Mouse (Mus musculus): Measurements from ENCODE around the gene Samhd1. TPM values are rescaled to one million over a fixed set of nuclear protein-coding genes. Genes with fewer than 3 reads are reported as not detected.

The Samhd1 gene
- polyA plus RNA-seq, 1 experiment = 57.1 TPM

DNA sequence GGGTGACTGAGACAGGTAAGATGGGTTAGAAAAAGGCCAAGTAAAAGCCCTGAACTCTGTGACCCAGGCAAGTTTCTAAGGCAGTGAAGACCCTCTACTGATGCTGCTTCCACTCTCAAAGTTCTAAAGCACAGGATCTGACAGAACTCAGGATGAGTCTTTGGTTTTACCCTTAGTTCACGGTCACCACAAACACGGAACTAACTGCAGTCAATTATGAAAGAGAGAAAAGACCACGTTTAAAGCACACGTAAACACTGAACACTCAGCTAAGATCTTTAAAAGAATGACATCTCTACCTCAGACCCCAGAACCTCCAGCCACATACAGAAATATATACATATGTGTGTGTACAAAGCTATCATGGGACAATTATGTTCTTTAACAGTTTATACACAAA is 6.0 kb downstream of the Samhd1 start:
- H3K27ac ChIP-seq (ENCODE audit: control insufficient read depth, insufficient read depth, low read length) = no peak overlapping the region
- no peaks in the 10 kb centered on the region; the same call in 1 of the 2 replicates for H3K27me3 ChIP-seq (ENCODE audit: control insufficient read depth, insufficient read depth, low read length)
- H3K4me3 ChIP-seq (ENCODE audit: control insufficient read depth, insufficient read depth, low read length) = no peak overlapping the region
- DNase-seq = no peak
- no peak for TF ChIP-seq CTCF (IDR thresholded peaks at IDR 0.05; ENCODE audit: borderline replicate concordance, control insufficient read depth, extremely low read depth, insufficient read depth, low read length, poor library complexity)
- TF ChIP-seq POLR2A (IDR thresholded peaks at IDR 0.05; ENCODE audit: control insufficient read depth, extremely low read depth, insufficient read depth, low read length, poor library complexity) = no peak
- no peaks in the 10 kb centered on the region for H3K36me3 ChIP-seq (ENCODE audit: control insufficient read depth, insufficient read depth, low read length)
- WGBS = 14% methylated on average over 4 of the region's 4 CpGs
- H3K4me1 ChIP-seq (replicated peaks; ENCODE audit: control insufficient read depth, insufficient read depth, low read length) = peaks cover 5% of the 10 kb centered on the region; the same call in 1 of the 2 replicates

DNA sequence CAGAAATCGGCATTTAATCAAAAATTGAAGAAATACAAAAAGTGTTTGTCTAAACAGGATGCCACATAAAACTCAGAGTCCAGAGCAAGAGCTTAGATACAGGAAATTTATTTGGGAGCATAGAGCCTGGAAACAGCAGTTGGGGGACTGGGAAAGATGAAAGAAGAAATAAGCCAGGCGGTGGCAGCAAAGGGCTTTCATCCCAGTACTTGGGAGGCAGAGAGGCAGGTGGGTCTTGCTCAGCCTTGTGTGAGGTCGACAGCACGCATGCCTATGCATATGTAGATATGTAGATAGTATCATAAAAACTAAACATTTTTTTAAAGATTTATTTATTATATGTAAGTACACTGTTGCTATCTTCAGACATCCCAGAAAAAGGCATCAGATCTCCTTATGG is 7.0 kb downstream of the Samhd1 start:
- TF ChIP-seq CTCF (IDR thresholded peaks at IDR 0.05; ENCODE audit: borderline replicate concordance, control insufficient read depth, extremely low read depth, insufficient read depth, low read length, poor library complexity) (no peak), POLR2A (IDR thresholded peaks at IDR 0.05; ENCODE audit: control insufficient read depth, extremely low read depth, insufficient read depth, low read length, poor library complexity) (no peak)
- no peak overlapping the region for H3K27ac ChIP-seq (ENCODE audit: control insufficient read depth, insufficient read depth, low read length)
- no peaks in the 10 kb centered on the region for H3K36me3 ChIP-seq (ENCODE audit: control insufficient read depth, insufficient read depth, low read length)
- peaks cover 5% of the 10 kb centered on the region; the same call in 1 of the 2 replicates for H3K4me1 ChIP-seq (replicated peaks; ENCODE audit: control insufficient read depth, insufficient read depth, low read length)
- no peak for DNase-seq
- H3K27me3 ChIP-seq (ENCODE audit: control insufficient read depth, insufficient read depth, low read length) = no peaks in the 10 kb centered on the region; the same call in 1 of the 2 replicates
- 53% methylated on average over 4 of the region's 4 CpGs for WGBS
- H3K4me3 ChIP-seq (ENCODE audit: control insufficient read depth, insufficient read depth, low read length) = no peak overlapping the region

DNA sequence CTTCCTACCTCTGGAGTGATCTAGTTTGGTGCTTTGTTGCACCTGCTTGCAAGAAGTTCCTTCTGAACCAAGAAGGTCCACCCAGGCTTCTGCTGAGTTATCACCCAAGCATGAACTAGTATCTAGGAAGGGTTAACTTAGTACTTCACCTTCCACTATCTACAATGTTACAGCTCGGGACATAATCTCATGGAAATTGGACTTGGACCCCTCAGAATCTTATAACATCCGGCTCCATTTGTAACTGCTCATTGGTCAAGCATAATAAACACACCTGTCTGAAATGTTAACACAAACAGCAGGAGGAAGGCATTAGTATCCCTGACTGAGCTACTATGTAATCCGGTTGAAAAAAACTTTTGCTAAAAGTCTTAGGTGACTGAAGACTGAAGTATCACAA is 7.7 kb downstream of the Samhd1 start:
- Histone ChIP-seq H3K36me3 (ENCODE audit: control insufficient read depth, insufficient read depth, low read length) (no peaks in the 10 kb centered on the region), H3K27me3 (ENCODE audit: control insufficient read depth, insufficient read depth, low read length) (no peaks in the 10 kb centered on the region; the same call in 1 of the 2 replicates), H3K4me3 (ENCODE audit: control insufficient read depth, insufficient read depth, low read length) (no peak overlapping the region), H3K27ac (ENCODE audit: control insufficient read depth, insufficient read depth, low read length) (no peak overlapping the region), H3K4me1 (replicated peaks; ENCODE audit: control insufficient read depth, insufficient read depth, low read length) (peaks cover 5% of the 10 kb centered on the region; the same call in 1 of the 2 replicates)
- TF ChIP-seq CTCF (IDR thresholded peaks at IDR 0.05; ENCODE audit: borderline replicate concordance, control insufficient read depth, extremely low read depth, insufficient read depth, low read length, poor library complexity) (no peak), POLR2A (IDR thresholded peaks at IDR 0.05; ENCODE audit: control insufficient read depth, extremely low read depth, insufficient read depth, low read length, poor library complexity) (no peak)
- DNase-seq = no peak
- 95% methylated on average over 3 of the region's 3 CpGs for WGBS

DNA sequence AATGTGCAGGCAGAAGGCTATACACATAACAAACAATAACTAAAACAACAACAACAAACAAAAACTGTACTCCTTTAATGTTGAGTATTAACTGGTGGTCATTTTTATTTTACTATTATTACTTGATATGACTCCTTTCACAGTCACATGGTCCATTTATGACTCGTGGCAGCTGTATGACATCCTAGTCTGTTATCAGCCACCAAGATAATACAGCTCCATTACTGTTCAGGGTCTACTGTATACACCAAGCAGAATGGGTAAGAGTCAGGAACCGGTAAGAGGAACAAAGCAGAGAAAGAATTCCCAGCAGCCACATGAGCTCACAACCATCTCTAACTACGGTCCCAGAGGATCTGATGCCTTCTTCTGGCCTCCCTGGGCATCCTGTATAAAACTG is 9.8 kb downstream of the Samhd1 start:
- Histone ChIP-seq H3K36me3 (ENCODE audit: control insufficient read depth, insufficient read depth, low read length) (no peaks in the 10 kb centered on the region), H3K4me1 (replicated peaks; ENCODE audit: control insufficient read depth, insufficient read depth, low read length) (peaks cover 4% of the 10 kb centered on the region), H3K27me3 (ENCODE audit: control insufficient read depth, insufficient read depth, low read length) (no peaks in the 10 kb centered on the region; the same call in 1 of the 2 replicates), H3K27ac (ENCODE audit: control insufficient read depth, insufficient read depth, low read length) (no peak overlapping the region), H3K4me3 (ENCODE audit: control insufficient read depth, insufficient read depth, low read length) (no peak overlapping the region)
- no peak for TF ChIP-seq POLR2A (IDR thresholded peaks at IDR 0.05; ENCODE audit: control insufficient read depth, extremely low read depth, insufficient read depth, low read length, poor library complexity)
- no peak for TF ChIP-seq CTCF (IDR thresholded peaks at IDR 0.05; ENCODE audit: borderline replicate concordance, control insufficient read depth, extremely low read depth, insufficient read depth, low read length, poor library complexity)
- DNase-seq = no peak
- 91% methylated on average over 3 of the region's 3 CpGs for WGBS

DNA sequence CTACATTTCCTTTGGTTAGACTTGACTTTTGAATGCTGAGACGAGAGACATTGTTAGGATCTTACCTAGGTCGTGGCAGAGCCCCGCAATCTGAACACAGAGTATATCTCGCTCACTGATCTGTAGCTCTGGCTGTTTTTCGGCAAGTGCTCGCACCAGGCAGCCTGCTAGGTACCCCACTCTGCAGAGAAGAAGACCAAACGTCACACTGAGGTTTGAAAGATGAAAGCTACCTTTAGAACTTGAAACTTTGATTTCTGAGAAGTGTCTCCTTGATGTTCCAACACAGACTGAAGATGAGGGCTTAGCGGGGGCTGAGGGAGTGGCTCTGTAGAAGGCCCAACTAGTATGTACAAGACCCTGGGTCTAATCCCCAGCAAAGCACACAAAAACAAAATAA is 13.3 kb downstream of the Samhd1 start:
- no peaks in the 10 kb centered on the region for H3K36me3 ChIP-seq (ENCODE audit: control insufficient read depth, insufficient read depth, low read length)
- peak; percentile 44 for DNase-seq
- TF ChIP-seq POLR2A (IDR thresholded peaks at IDR 0.05; ENCODE audit: control insufficient read depth, extremely low read depth, insufficient read depth, low read length, poor library complexity) (no peak), CTCF (IDR thresholded peaks at IDR 0.05; ENCODE audit: borderline replicate concordance, control insufficient read depth, extremely low read depth, insufficient read depth, low read length, poor library complexity) (no peak)
- no peak overlapping the region for H3K27ac ChIP-seq (ENCODE audit: control insufficient read depth, insufficient read depth, low read length)
- H3K4me1 ChIP-seq (replicated peaks; ENCODE audit: control insufficient read depth, insufficient read depth, low read length) = peaks cover 11% of the 10 kb centered on the region
- 11% methylated on average over 8 of the region's 8 CpGs for WGBS
- H3K4me3 ChIP-seq (ENCODE audit: control insufficient read depth, insufficient read depth, low read length) = no peak overlapping the region
- no peaks in the 10 kb centered on the region for H3K27me3 ChIP-seq (ENCODE audit: control insufficient read depth, insufficient read depth, low read length)

DNA sequence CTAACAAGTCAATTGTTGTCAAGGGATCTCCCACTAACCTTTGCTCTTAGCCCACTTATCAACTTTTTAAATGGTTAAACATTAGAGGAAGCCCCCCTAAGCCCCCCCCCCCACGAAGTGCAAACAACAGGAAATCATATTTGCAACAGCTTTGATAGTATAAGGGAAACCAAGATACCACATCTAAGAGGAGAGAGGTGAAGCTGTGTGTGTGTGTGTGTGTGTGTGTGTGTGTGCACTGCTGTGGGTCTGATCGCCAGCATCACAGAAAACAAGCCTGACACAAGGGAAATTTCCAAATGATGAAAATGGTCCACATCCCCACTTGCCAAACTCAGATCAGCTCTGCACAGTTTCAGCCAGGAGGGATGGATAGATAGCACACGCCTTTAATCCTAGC is 16.0 kb downstream of the Samhd1 start:
- H3K4me3 ChIP-seq (ENCODE audit: control insufficient read depth, insufficient read depth, low read length) = no peak overlapping the region
- 27% methylated on average over 3 of the region's 3 CpGs for WGBS
- no peak overlapping the region for H3K27ac ChIP-seq (ENCODE audit: control insufficient read depth, insufficient read depth, low read length)
- peaks cover 11% of the 10 kb centered on the region for H3K4me1 ChIP-seq (replicated peaks; ENCODE audit: control insufficient read depth, insufficient read depth, low read length)
- TF ChIP-seq CTCF (IDR thresholded peaks at IDR 0.05; ENCODE audit: borderline replicate concordance, control insufficient read depth, extremely low read depth, insufficient read depth, low read length, poor library complexity) (no peak), POLR2A (IDR thresholded peaks at IDR 0.05; ENCODE audit: control insufficient read depth, extremely low read depth, insufficient read depth, low read length, poor library complexity) (no peak)
- peak; percentile 20 for DNase-seq
- no peaks in the 10 kb centered on the region for H3K36me3 ChIP-seq (ENCODE audit: control insufficient read depth, insufficient read depth, low read length)
- H3K27me3 ChIP-seq (ENCODE audit: control insufficient read depth, insufficient read depth, low read length) = no peaks in the 10 kb centered on the region

DNA sequence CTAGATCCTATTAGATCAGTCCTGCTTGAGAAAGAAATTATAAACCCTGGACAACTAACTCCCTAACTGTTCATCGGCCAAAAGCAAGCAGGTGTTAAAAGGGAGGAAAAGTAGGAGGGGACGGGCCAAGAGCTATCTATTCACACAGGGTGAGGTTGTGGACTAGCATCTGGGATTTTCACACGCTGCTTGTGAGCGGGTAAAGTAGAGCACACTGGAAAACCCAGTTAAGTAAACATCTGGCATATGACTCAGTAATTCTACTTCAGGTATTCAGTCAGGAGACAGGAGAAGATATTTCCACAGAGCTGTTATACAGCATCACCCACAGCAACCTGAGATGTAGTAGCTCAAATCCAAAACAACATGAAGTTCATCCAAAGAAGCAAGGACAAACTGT is 16.5 kb downstream of the Samhd1 start:
- TF ChIP-seq CTCF (IDR thresholded peaks at IDR 0.05; ENCODE audit: borderline replicate concordance, control insufficient read depth, extremely low read depth, insufficient read depth, low read length, poor library complexity) = no peak
- no peak for TF ChIP-seq POLR2A (IDR thresholded peaks at IDR 0.05; ENCODE audit: control insufficient read depth, extremely low read depth, insufficient read depth, low read length, poor library complexity)
- Histone ChIP-seq H3K4me3 (ENCODE audit: control insufficient read depth, insufficient read depth, low read length) (no peak overlapping the region), H3K36me3 (ENCODE audit: control insufficient read depth, insufficient read depth, low read length) (no peaks in the 10 kb centered on the region), H3K27ac (ENCODE audit: control insufficient read depth, insufficient read depth, low read length) (no peak overlapping the region), H3K27me3 (ENCODE audit: control insufficient read depth, insufficient read depth, low read length) (no peaks in the 10 kb centered on the region), H3K4me1 (replicated peaks; ENCODE audit: control insufficient read depth, insufficient read depth, low read length) (peaks cover 11% of the 10 kb centered on the region)
- no peak for DNase-seq
- 62% methylated on average over 4 of the region's 4 CpGs for WGBS

Data from thymus, adult 2 months (tissue).